Mouse (Mus musculus) cerebellum, adult 9-11 months (tissue): Measurements from ENCODE around the gene Shmt2.

Experiments
- DNase-seq: peaks from one replicate; pipeline ENCODE4 v3.0.0; 2022

Gene Shmt2

GRCm38 (mm10) chr10:127531548-127531947 is 9.3 kb upstream of the Shmt2 start:
- no peak for DNase-seq

GRCm38 (mm10) chr10:127530945-127531344 is 8.7 kb upstream of the Shmt2 start:
- DNase-seq, result no peak

- DNase-seq, result no peak
Measured at GRCm38 (mm10) chr10:127527481-127527880, 5.2 kb upstream of the Shmt2 start.

- DNase-seq, result peak; percentile 79
Measured at GRCm38 (mm10) chr10:127526681-127527080, 4.4 kb upstream of the Shmt2 start.

- DNase-seq, result no peak
Measured at GRCm38 (mm10) chr10:127526048-127526447, 3.8 kb upstream of the Shmt2 start.

- no peak for DNase-seq
Measured at GRCm38 (mm10) chr10:127524646-127525255, 2.5 kb upstream of the Shmt2 start.

GRCm38 (mm10) chr10:127521611-127522080 is 598 bp downstream of the Shmt2 start:
- no peak for DNase-seq

GRCm38 (mm10) chr10:127520714-127521357 is 1.4 kb downstream of the Shmt2 start:
- no peak for DNase-seq

- DNase-seq, result peak; percentile 55
Measured at GRCm38 (mm10) chr10:127519903-127520713, 2.1 kb downstream of the Shmt2 start.

- no peak for DNase-seq
Measured at GRCm38 (mm10) chr10:127519041-127519701, 3.1 kb downstream of the Shmt2 start.

- no peak for DNase-seq
Measured at GRCm38 (mm10) chr10:127517941-127518340, 4.3 kb downstream of the Shmt2 start.

- DNase-seq, result peak; percentile 44
Measured at GRCm38 (mm10) chr10:127516576-127517260, 5.5 kb downstream of the Shmt2 start.

- DNase-seq, result no peak
Measured at GRCm38 (mm10) chr10:127515983-127516459, 6.2 kb downstream of the Shmt2 start.

- peak; percentile 53 for DNase-seq
Measured at GRCm38 (mm10) chr10:127515271-127515982, 6.8 kb downstream of the Shmt2 start.

- DNase-seq, result no peak
Measured at GRCm38 (mm10) chr10:127514764-127515163, 7.5 kb downstream of the Shmt2 start, which contains the start of gene Ndufa4l2. Ndufa4l2 (plus strand) TSS chr10:127514967.

- no peak for DNase-seq
Measured at GRCm38 (mm10) chr10:127514111-127514698, 8.0 kb downstream of the Shmt2 start.

GRCm38 (mm10) chr10:127513501-127514091 is 8.6 kb downstream of the Shmt2 start:
- peak; percentile 75 for DNase-seq

- DNase-seq, result peak; percentile 94
Measured at GRCm38 (mm10) chr10:127512813-127513212, 9.4 kb downstream of the Shmt2 start.

GRCm38 (mm10) chr10:127512307-127512666 is 10.0 kb downstream of the Shmt2 start:
- no peak for DNase-seq

- peak; percentile 94 for DNase-seq
Measured at GRCm38 (mm10) chr10:127511634-127512306, 10.5 kb downstream of the Shmt2 start.
